Mouse (Mus musculus): ENCODE measurements around the gene Gm8108. TPM values are rescaled to one million over a fixed set of nuclear protein-coding genes. Genes with fewer than 3 reads are reported as not detected.
"Not testable (repeated sequence)": the region's sequence is repeated elsewhere in the genome, so short reads cannot be mapped to it uniquely, and the experiment has no call there.

Gm8108 gene
- total RNA-seq (2015; ENCODE audit: low replicate concordance) (not detected in 2 replicates), total RNA-seq (2017; ENCODE audit: low replicate concordance) (not detected in 2 replicates)

GRCm38 (mm10) chr14:4110426-4110825 lies at the start of gene Gm8108:
Gene Gm8108 (plus strand): TSS chr14:4110526.
- not testable (repeated sequence) for ATAC-seq (replicated peaks; ENCODE audit: low FRiP score, poor library complexity, severe bottlenecking)

DNA sequence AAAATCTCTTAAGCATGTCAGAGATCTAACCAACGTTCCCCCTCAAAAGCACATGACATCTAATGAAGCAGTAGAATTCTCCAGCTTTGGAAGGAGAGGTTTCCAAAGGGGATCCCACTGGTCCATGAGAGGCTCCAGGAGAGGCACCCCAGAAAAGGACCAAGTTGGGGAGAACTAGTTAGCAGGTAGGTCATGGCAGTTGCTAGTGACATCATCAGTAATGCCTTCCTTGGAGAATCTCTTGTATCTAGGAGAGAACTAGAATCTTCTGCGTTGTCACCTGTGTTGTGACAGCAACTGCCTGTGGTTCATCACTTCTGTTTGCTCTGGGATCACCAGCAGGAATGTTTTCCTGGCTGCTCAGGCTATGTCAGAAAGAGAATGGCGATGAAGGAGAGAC lies 26.5 kb upstream of the Gm8108 start, which contains the start of gene Gm3115:
Gene Gm3115, plus strand, starts transcription at position 301 of the 400 bp plus-strand sequence.
- ATAC-seq (replicated peaks; ENCODE audit: low FRiP score, poor library complexity, severe bottlenecking), result not testable (repeated sequence)

DNA sequence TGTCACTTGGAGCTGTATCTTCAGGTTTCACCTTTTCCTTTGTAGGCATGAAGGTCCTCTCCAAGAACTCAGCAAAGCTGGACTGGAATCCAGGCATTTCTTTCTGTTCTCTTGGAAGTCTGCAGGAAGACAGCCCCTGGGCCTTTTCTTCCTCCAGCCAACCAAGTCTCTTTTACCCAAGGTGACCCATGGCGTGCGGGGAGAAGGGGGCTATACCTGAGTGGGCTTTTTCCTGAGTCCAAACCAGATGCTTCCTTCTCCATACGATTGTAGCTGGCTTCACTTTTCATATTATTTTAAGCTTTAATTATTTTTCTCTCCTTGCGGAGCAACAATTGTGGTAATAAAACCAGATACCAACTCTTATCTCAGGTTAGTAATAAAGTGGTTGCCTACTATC lies 31.3 kb downstream of the Gm8108 start:
- ATAC-seq (replicated peaks; ENCODE audit: low FRiP score, poor library complexity, severe bottlenecking), result not testable (repeated sequence)

GRCm38 (mm10) chr14:4164730-4165129 lies 54.4 kb downstream of the Gm8108 start, which contains the start of gene Gm3127:
Gene Gm3127 (plus strand): TSS chr14:4165030.
- ATAC-seq (replicated peaks; ENCODE audit: low FRiP score, poor library complexity, severe bottlenecking), result not testable (repeated sequence)

DNA sequence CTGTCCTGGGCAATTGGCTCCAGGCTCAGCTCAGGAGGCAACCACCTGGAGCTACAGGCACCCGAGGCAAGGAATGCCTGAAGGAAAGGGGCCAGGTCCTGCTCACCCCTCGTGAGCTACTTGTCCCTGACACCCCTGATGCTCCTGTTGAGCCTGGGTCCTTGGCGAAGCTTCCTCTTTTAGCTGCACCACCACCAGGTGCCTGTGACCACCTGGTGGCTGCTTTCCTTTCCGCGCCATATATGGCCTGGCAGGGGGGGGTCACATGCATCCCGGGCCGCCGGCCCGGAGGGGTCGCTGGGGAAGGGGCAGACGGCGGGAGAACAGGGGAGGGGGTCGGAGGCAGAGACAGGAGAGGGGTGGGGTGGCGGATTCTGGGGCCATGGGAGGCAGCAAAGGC lies 71.7 kb downstream of the Gm8108 start:
- ATAC-seq (replicated peaks; ENCODE audit: low FRiP score, poor library complexity, severe bottlenecking), result not testable (repeated sequence)

Other genes starting within 250 kb of the Gm8108 start
- gene Gm2916, start 226.4 kb upstream of the Gm8108 start, total RNA-seq (2015; ENCODE audit: low replicate concordance), result not detected in 2 replicates
- gene Gm2916, start 226.4 kb upstream of the Gm8108 start, total RNA-seq (2017; ENCODE audit: low replicate concordance), result not detected in 2 replicates
- gene Gm3029, start 178.8 kb upstream of the Gm8108 start, total RNA-seq (2015; ENCODE audit: low replicate concordance), result not detected in 2 replicates
- gene Gm3029, start 178.8 kb upstream of the Gm8108 start, total RNA-seq (2017; ENCODE audit: low replicate concordance), result not detected in 2 replicates
- not detected in 2 replicates for gene Gm3095, start 147.0 kb upstream of the Gm8108 start, total RNA-seq (2015; ENCODE audit: low replicate concordance)
- not detected in 2 replicates for gene Gm3095, start 147.0 kb upstream of the Gm8108 start, total RNA-seq (2017; ENCODE audit: low replicate concordance)
- not detected in 2 replicates for gene Gm3099, start 112.1 kb upstream of the Gm8108 start, total RNA-seq (2015; ENCODE audit: low replicate concordance)
- gene Gm3099, start 112.1 kb upstream of the Gm8108 start, total RNA-seq (2017; ENCODE audit: low replicate concordance), result 0.28 TPM in 1 of 2 replicates, not detected in the other
- gene Gm5796, start 86.6 kb upstream of the Gm8108 start, total RNA-seq (2015; ENCODE audit: low replicate concordance), result not detected in 2 replicates
- gene Gm5796, start 86.6 kb upstream of the Gm8108 start, total RNA-seq (2017; ENCODE audit: low replicate concordance), result not detected in 2 replicates
- not detected in 2 replicates for gene Gm3115, start 26.4 kb upstream of the Gm8108 start, total RNA-seq (2015; ENCODE audit: low replicate concordance)
- gene Gm3115, start 26.4 kb upstream of the Gm8108 start, total RNA-seq (2017; ENCODE audit: low replicate concordance), result not detected in 2 replicates
- gene Gm3127, start 54.5 kb downstream of the Gm8108 start, total RNA-seq (2015; ENCODE audit: low replicate concordance), result not detected in 2 replicates
- gene Gm3127, start 54.5 kb downstream of the Gm8108 start, total RNA-seq (2017; ENCODE audit: low replicate concordance), result not detected in 2 replicates
- not detected in 2 replicates for gene Gm2974, start 72.0 kb downstream of the Gm8108 start, total RNA-seq (2015; ENCODE audit: low replicate concordance)
- gene Gm2974, start 72.0 kb downstream of the Gm8108 start, total RNA-seq (2017; ENCODE audit: low replicate concordance), result not detected in 2 replicates
- not detected in 2 replicates for gene Gm3138, start 139.1 kb downstream of the Gm8108 start, total RNA-seq (2015; ENCODE audit: low replicate concordance)
- 2.2 TPM in 1 of 2 replicates, not detected in the other for gene Gm3138, start 139.1 kb downstream of the Gm8108 start, total RNA-seq (2017; ENCODE audit: low replicate concordance)
- not detected in 2 replicates for gene Gm3149, start 206.8 kb downstream of the Gm8108 start, total RNA-seq (2015; ENCODE audit: low replicate concordance)
- gene Gm3149, start 206.8 kb downstream of the Gm8108 start, total RNA-seq (2017; ENCODE audit: low replicate concordance), result not detected in 2 replicates
- not detected in 2 replicates for gene 2610042L04Rik, start 224.2 kb downstream of the Gm8108 start, total RNA-seq (2015; ENCODE audit: low replicate concordance)
- gene 2610042L04Rik, start 224.2 kb downstream of the Gm8108 start, total RNA-seq (2017; ENCODE audit: low replicate concordance), result not detected in 2 replicates

Measured in erythroblast, adult 5-6 weeks (primary cell).